Mouse (Mus musculus) myocyte (in vitro differentiated cells): ENCODE measurements around the gene Prss12. TPM values are rescaled to one million over a fixed set of nuclear protein-coding genes. Genes with fewer than 3 reads are reported as not detected.

Source experiments
- H3K27me3 ChIP-seq: one replicate; pipeline ENCODE4 v1.6.1; 2011; ENCODE audit not compliant: control insufficient read depth, insufficient read depth, insufficient read length
- H3K36me3 ChIP-seq: one replicate; pipeline ENCODE4 v1.6.1; 2011; ENCODE audit not compliant: control insufficient read depth, insufficient read depth
- H3K4me2 ChIP-seq: one replicate; pipeline ENCODE4 v1.6.1; 2011; ENCODE audit warnings: low read depth, control low read depth
- H3K4me3 ChIP-seq: one replicate; pipeline ENCODE4 v1.5.1; 2011; ENCODE audit warnings: mild to moderate bottlenecking, control low read depth, moderate library complexity
- H3K79me2 ChIP-seq: one replicate; pipeline ENCODE4 v1.6.1; 2011; ENCODE audit not compliant: control insufficient read depth, insufficient read depth
- H3ac ChIP-seq: one replicate; pipeline ENCODE4 v1.6.1; 2011; ENCODE audit not compliant: control insufficient read depth, insufficient read length
- CEBPB ChIP-seq: IDR thresholded peaks from 2 replicates; pipeline ENCODE4 v1.6.1; 2011; ENCODE audit warnings: mild to moderate bottlenecking, moderate library complexity; ENCODE audit not compliant: poor library complexity, insufficient read depth, severe bottlenecking
- E2F4 ChIP-seq: IDR thresholded peaks from one replicate; pipeline ENCODE4 v1.6.1; 2011; ENCODE audit warnings: mild to moderate bottlenecking, control low read depth, moderate library complexity; ENCODE audit not compliant: insufficient read depth
- MAX ChIP-seq: IDR thresholded peaks from one replicate; pipeline ENCODE4 v1.6.1; 2011; ENCODE audit warnings: low read depth, mild to moderate bottlenecking, control low read depth
- MYOD1 ChIP-seq, 3 experiments: IDR thresholded peaks; one replicate each; pipeline ENCODE4 v1.6.1; 2011; ENCODE audit warnings: control low read depth in 2 of 3, low read depth in 2 of 3, mild to moderate bottlenecking in 2 of 3, moderate library complexity in 1 of 3; ENCODE audit not compliant: insufficient read length in 2 of 3, control insufficient read depth in 1 of 3
- MYOG ChIP-seq, 3 experiments: IDR thresholded peaks; one replicate each; pipeline ENCODE4 v1.6.1; 2011; ENCODE audit warnings: control low read depth in 2 of 3, low read depth in 2 of 3, mild to moderate bottlenecking in 2 of 3; ENCODE audit not compliant: insufficient read length in 2 of 3, control insufficient read depth in 1 of 3, insufficient read depth in 1 of 3
- POLR2A ChIP-seq: IDR thresholded peaks from one replicate; pipeline ENCODE4 v1.6.1; 2011; ENCODE audit warnings: low read depth, mild to moderate bottlenecking, control low read depth, moderate library complexity; ENCODE audit not compliant: insufficient read length
- POLR2AphosphoS2 ChIP-seq: IDR thresholded peaks from one replicate; pipeline ENCODE4 v1.6.1; 2011; ENCODE audit warnings: low read depth, control low read depth; ENCODE audit not compliant: insufficient read length
- REST ChIP-seq: IDR thresholded peaks from one replicate; pipeline ENCODE4 v1.6.1; 2011; ENCODE audit warnings: mild to moderate bottlenecking, control low read depth, moderate library complexity; ENCODE audit not compliant: insufficient read depth, insufficient read length
- SRF ChIP-seq: IDR thresholded peaks from one replicate; pipeline ENCODE4 v1.6.1; 2011; ENCODE audit warnings: low read depth; ENCODE audit not compliant: control insufficient read depth, insufficient read length
- TCF12 ChIP-seq: IDR thresholded peaks from one replicate; pipeline ENCODE4 v1.6.1; 2011; ENCODE audit warnings: mild to moderate bottlenecking, control low read depth; ENCODE audit not compliant: poor library complexity, insufficient read depth, severe bottlenecking
- TCF3 ChIP-seq: IDR thresholded peaks from one replicate; pipeline ENCODE4 v1.6.1; 2011; ENCODE audit warnings: low read depth, control low read depth; ENCODE audit not compliant: insufficient read length
- USF1 ChIP-seq: IDR thresholded peaks from one replicate; pipeline ENCODE4 v1.6.1; 2011; ENCODE audit warnings: low read depth, mild to moderate bottlenecking, control low read depth, moderate library complexity
- polyA plus RNA-seq: library from polyadenylated mRNA; unstranded; fragments of >200 nt; fragmentation: generic; extraction: Trizol; gene quantifications from one replicate; pipeline ENCODE4 v1.2.1, GENCODE M21; 2012; ENCODE audit warnings: missing spikeins

Prss12 gene
- polyA plus RNA-seq, 1 experiment = 1.2 TPM

DNA sequence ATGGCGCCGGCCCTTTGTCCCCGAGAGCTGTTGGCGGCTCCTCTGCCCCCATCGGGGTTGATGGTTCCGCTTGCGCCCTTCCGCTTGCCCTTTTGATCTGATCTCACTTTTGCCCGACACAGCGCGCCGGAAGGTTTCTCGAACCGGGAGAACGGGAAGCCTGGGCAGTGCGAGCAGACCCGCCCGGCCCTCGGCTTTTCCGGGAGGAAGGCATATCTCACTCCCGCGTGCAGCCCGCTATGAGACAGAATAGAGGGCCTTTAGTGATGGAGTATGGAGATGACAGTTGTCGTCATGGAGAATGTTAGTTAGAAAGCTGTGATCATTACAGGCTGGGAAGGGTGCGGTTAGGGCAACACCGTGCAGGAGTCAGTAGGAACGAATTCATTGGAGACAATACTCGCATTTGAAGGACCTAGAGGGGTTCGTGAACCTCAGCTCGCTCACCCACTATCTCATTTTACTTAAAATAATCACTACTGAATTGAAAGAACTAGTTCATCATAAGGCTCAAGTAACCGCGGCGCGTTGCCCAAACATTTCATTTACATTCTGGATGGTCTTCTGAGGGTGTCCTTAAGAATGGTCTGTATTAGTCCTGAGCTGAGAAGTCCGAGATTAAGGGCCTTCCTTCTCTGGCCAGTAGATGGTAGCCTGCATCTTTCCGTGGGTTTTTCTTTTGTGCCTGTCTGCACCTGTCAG is 62.1 kb downstream of the Prss12 start:
- peaks cover 15% of the 10 kb centered on the region for H3K79me2 ChIP-seq
- H3ac ChIP-seq = peak overlapping the region; percentile 93
- H3K27me3 ChIP-seq = no peaks in the 10 kb centered on the region
- peaks cover 21% of the 10 kb centered on the region for H3K36me3 ChIP-seq
- TF ChIP-seq POLR2A (no peak), MYOD1 (IDR thresholded peaks at IDR 0.05; ENCODE audit: control insufficient read depth in 1 of 3, insufficient read length in 2 of 3, low read depth in 2 of 3) (no peak), CEBPB (no peak), E2F4 (no peak), MAX (no peak)
- H3K4me3 ChIP-seq = peak overlapping the region; percentile 97
- H3K4me2 ChIP-seq = peak overlapping the region; percentile 71

DNA sequence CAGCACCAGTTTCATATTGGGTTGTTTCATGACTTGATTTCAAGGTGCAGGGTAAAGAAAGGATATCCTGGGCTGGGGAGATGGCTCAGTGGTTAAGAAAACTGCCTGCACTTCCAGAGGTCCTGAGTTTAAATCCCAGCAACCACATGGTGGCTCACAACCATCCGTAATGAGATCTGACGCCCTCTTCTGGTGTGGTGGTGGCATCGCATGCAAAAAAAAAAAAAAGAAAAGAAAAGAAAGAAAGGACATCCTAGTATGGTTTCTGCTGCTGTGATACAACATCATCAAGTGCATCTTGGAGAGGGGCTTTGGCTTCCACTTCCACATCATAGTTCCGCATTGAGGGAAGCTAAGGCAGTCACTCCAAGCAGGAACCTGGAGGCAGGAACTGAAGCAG is 65.1 kb downstream of the Prss12 start:
- H3K4me2 ChIP-seq = no peak overlapping the region
- H3ac ChIP-seq = no peak overlapping the region
- H3K27me3 ChIP-seq = no peaks in the 10 kb centered on the region
- no peak overlapping the region for H3K4me3 ChIP-seq
- H3K79me2 ChIP-seq = peaks cover 13% of the 10 kb centered on the region
- peaks cover 7% of the 10 kb centered on the region for H3K36me3 ChIP-seq
- TF ChIP-seq TCF3 (no peak), USF1 (no peak), MYOG (IDR thresholded peaks at IDR 0.05; ENCODE audit: control insufficient read depth in 1 of 3, insufficient read depth in 1 of 3, insufficient read length in 2 of 3, low read depth in 2 of 3) (no peak), CEBPB (no peak), TCF12 (no peak), MYOD1 (IDR thresholded peaks at IDR 0.05; ENCODE audit: control insufficient read depth in 1 of 3, insufficient read length in 2 of 3, low read depth in 2 of 3) (no peak), MAX (no peak), E2F4 (no peak), REST (no peak), SRF (no peak), POLR2A (no peak), POLR2AphosphoS2 (no peak)

DNA sequence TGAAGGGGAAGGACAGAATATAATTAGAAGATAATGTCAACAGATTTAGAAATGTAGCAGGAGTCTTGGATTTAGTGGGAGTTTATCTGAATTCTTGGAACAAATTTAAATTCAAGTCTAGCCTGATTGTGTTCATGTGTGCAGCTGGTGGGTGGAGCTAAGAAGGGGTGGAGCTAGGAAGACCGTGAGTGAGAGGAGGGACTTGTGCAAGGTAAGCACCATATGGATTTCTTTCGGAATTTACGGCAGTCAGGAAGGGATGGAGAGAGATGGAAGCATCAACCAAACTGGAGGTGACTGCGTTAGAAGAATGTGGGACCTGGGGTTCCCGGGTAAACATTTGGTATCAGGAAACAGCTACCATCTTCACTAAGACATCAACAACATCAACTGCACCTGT is 68.2 kb downstream of the Prss12 start:
- Histone ChIP-seq H3K27me3 (no peaks in the 10 kb centered on the region), H3ac (no peak overlapping the region)
- no peak for TF ChIP-seq REST

DNA sequence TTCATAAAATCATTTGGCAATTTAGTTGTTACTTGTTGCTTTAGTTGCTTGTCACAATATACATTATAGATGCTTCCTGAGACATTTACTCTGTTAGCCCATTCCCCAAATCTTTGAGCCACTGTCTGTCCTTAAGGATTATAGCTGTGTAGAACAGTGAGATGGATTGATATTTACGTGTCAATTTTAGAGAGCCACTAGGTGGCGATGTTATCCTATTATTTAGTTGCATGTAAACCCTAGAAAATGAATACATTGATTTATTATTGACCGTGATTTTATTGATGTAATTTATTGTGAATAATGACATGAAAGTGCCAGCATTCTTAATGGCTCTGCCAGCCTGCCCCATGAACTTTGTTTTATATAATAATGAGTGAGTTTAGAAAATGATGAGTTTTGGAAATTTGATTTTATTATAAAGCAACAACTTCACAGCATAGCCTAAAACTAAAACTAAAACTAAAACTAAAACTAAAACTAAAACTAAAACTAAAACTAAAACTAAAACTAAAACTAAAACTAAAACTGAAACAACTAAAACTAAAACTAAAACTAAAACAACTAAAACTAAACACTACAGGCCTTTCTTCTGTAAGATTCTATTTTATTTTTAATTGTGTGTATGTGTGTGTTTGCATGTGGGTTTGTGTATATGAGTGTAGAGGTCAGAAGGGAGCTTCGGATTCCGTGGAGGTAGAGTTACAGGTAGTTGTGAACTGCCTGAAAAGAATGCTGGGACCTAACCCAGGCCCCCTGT is 69.1 kb downstream of the Prss12 start:
- H3K4me3 ChIP-seq = no peak overlapping the region
- no peak for TF ChIP-seq REST
- no peak for TF ChIP-seq MYOD1 (IDR thresholded peaks at IDR 0.05; ENCODE audit: control insufficient read depth in 1 of 3, insufficient read length in 2 of 3, low read depth in 2 of 3)
- TF ChIP-seq POLR2AphosphoS2 = no peak
- TF ChIP-seq POLR2A = no peak
- no peak for TF ChIP-seq SRF
- no peak for TF ChIP-seq TCF12
- no peak for TF ChIP-seq CEBPB
- TF ChIP-seq MAX = no peak
- TF ChIP-seq USF1 = no peak
- no peak for TF ChIP-seq E2F4
- TF ChIP-seq TCF3 = no peak
- no peak for TF ChIP-seq MYOG (IDR thresholded peaks at IDR 0.05; ENCODE audit: control insufficient read depth in 1 of 3, insufficient read depth in 1 of 3, insufficient read length in 2 of 3, low read depth in 2 of 3)
- H3K4me2 ChIP-seq = no peak overlapping the region
- H3K79me2 ChIP-seq = no peaks in the 10 kb centered on the region
- H3K27me3 ChIP-seq = no peaks in the 10 kb centered on the region
- H3ac ChIP-seq = no peak overlapping the region
- no peaks in the 10 kb centered on the region for H3K36me3 ChIP-seq

More for the DNA sequence above, 68.2 kb downstream of the Prss12 start:
- Histone ChIP-seq H3K4me3 (no peak overlapping the region), H3K79me2 (no peaks in the 10 kb centered on the region), H3K36me3 (no peaks in the 10 kb centered on the region), H3K4me2 (no peak overlapping the region)

DNA sequence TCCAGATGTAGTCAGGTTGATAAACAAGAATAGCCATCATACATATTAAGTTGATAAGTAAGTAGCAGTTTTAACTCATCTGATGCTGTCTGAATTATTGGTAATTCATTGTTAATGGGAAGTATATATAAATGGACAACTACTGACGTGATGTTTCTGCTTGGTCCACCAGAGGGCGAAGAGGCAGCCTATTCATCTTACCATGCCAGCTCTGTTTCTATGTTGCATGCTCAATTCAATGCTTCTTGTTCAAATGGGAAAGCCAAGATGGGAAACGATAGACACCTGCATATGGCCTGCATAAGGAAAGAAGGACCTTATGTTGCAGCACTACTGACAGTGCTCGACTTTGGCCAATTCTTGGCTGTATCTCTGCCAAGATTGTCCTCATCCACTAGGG is 70.1 kb downstream of the Prss12 start:
- Histone ChIP-seq H3K4me2 (no peak overlapping the region), H3K4me3 (no peak overlapping the region), H3ac (no peak overlapping the region), H3K79me2 (no peaks in the 10 kb centered on the region), H3K27me3 (no peaks in the 10 kb centered on the region), H3K36me3 (no peaks in the 10 kb centered on the region)
- no peak for TF ChIP-seq REST
